Comparison of ENCODE assay signal across 9 mouse cellular contexts in genomic region chr15:77307767-77308495, GRCm38 (mm10). TPM values are rescaled to one million over a fixed set of nuclear protein-coding genes. Genes with fewer than 3 reads are reported as not detected.
DNase-seq lines count a peak whose midpoint lies in the region; ATAC-seq and TF ChIP-seq lines count a peak whose summit lies in the region.
"Had no signal": no experiment of that assay in that cellular context is flagged by ENCODE, and none has a peak within 500 bp of the region (broad histone marks: within the 10 kb centered on the region; RNA-seq: fewer than 3 reads in every experiment).

No protein-coding gene starts in this region.

- ATAC-seq in heart, embryonic 11.5 days (replicated peaks; ENCODE audit: insufficient number of reproducible peaks, low FRiP score, low TSS enrichment) = no peak
- ATAC-seq in limb, embryonic 13.5 days (ENCODE audit: low FRiP score, low read depth) = no peak
- no peak for ATAC-seq in erythroid progenitor cell, adult 5-6 weeks (replicated peaks; ENCODE audit: low FRiP score, poor library complexity, severe bottlenecking)

- dilution Hi-C loops in CH12.LX (cut with MboI; ENCODE audit: extremely low pct_ligation_motif_present, extremely low pct_unique_long_range_greater_than_20kb, low sequenced_read_pairs) = no loop called here

- peak overlapping the region; percentile 84 for H3K4me2 ChIP-seq in heart, embryonic 11.5 days
- peak overlapping the region; percentile 87; the same call in 1 of the 2 replicates for H3K4me2 ChIP-seq in CH12.LX (ENCODE audit: insufficient read depth, low read depth, poor library complexity, severe bottlenecking)
- peak overlapping the region; percentile 76; the same call in 1 of the 2 replicates for H3K4me2 ChIP-seq in limb, embryonic 13.5 days (replicated peaks)

- H3K9ac ChIP-seq in heart, embryonic 11.5 days (ENCODE audit: low read depth, low read length) = no peak overlapping the region
- peak overlapping the region; percentile 63; the same call in 1 of the 2 replicates for H3K9ac ChIP-seq in CH12.LX (ENCODE audit: insufficient read depth, low read depth)
- no peak overlapping the region for H3K9ac ChIP-seq in limb, embryonic 13.5 days

- TF ChIP-seq EP300 in CH12.LX (IDR thresholded peaks at IDR 0.05; ENCODE audit: low read length) = no peak

- no peak overlapping the region for H3K27ac ChIP-seq in heart, embryonic 11.5 days (ENCODE audit: low read depth, low read length)
- peak overlapping the region; percentile 94; the same call in 1 of the 2 replicates for H3K27ac ChIP-seq in layer of hippocampus, adult 2 months
- no peak overlapping the region for H3K27ac ChIP-seq in CH12.LX (ENCODE audit: insufficient read depth, low read depth)
- H3K27ac ChIP-seq in limb, embryonic 13.5 days = no peak overlapping the region

- no peak for DNase-seq in heart, postnatal 10 days
- DNase-seq in layer of hippocampus, adult 2 months (ENCODE audit: low spot score in 2 of 2) = no peak
- no peak for DNase-seq in layer of hippocampus, adult 18-20 months (ENCODE audit: low spot score in 2 of 2)
- DNase-seq in CH12.LX (ENCODE audit: extremely low read depth) = no peak
- no peak for DNase-seq in cerebellum, adult 8-10 months
- DNase-seq: lung, postnatal 10 days had no signal

- intact Hi-C loops in heart, postnatal 10 days (cut with DNase I) = no loop called here

- no peaks in the 10 kb centered on the region for H3K79me2 ChIP-seq in CH12.LX (replicated peaks; ENCODE audit: control insufficient read depth, extremely low read depth, insufficient read depth, poor library complexity, severe bottlenecking)

- TF ChIP-seq RAD21 in CH12.LX (IDR thresholded peaks at IDR 0.05; ENCODE audit: low read depth, low read length) = no peak

- in situ Hi-C loops in CH12.LX (cut with MboI; ENCODE audit: low pct_ligation_motif_present, low pct_unique_long_range_greater_than_20kb, low sequenced_read_pairs) = no loop called here

- no peak overlapping the region for H3K4me3 ChIP-seq in heart, embryonic 11.5 days (ENCODE audit: low read depth, low read length)
- no peak overlapping the region for H3K4me3 ChIP-seq in layer of hippocampus, adult 2 months
- H3K4me3 ChIP-seq in CH12.LX (replicated peaks in 1 of 3; ENCODE audit: low read depth in 2 of 3, low read length in 2 of 3, poor library complexity in 1 of 3) = no peak overlapping the region
- no peak overlapping the region for H3K4me3 ChIP-seq in limb, embryonic 13.5 days

- 67% methylated on average over 4 of the region's 4 CpGs for WGBS in heart, embryonic 11.5 days (ENCODE audit: insufficient replicate concordance)
- 77% methylated on average over 4 of the region's 4 CpGs for WGBS in limb, embryonic 13.5 days

- no peaks in the 10 kb centered on the region for H3K36me3 ChIP-seq in heart, embryonic 11.5 days (ENCODE audit: control insufficient read depth, insufficient read depth, low read length)
- H3K36me3 ChIP-seq in CH12.LX (replicated peaks in 1 of 2; ENCODE audit: control insufficient read depth in 1 of 2, insufficient read depth in 1 of 2, low read length in 1 of 2) = no peaks in the 10 kb centered on the region
- no peaks in the 10 kb centered on the region for H3K36me3 ChIP-seq in limb, embryonic 13.5 days

- no peaks in the 10 kb centered on the region for H3K9me3 ChIP-seq in heart, embryonic 11.5 days (replicated peaks; ENCODE audit: control insufficient read depth, low read length)
- no peaks in the 10 kb centered on the region for H3K9me3 ChIP-seq in CH12.LX (replicated peaks; ENCODE audit: low read length)
- H3K9me3 ChIP-seq in limb, embryonic 13.5 days = no peaks in the 10 kb centered on the region

- H3K4me1 ChIP-seq in heart, embryonic 11.5 days (ENCODE audit: control insufficient read depth, insufficient read depth, low read length) = peaks cover 24% of the 10 kb centered on the region
- H3K4me1 ChIP-seq in CH12.LX (ENCODE audit: control insufficient read depth in 1 of 2, insufficient read depth in 2 of 2) = peaks cover 0 to 4% of the 10 kb centered on the region in 2 experiments; a peak in 1 of 4 replicates
- peaks cover 28% of the 10 kb centered on the region for H3K4me1 ChIP-seq in limb, embryonic 13.5 days

- H3K27me3 ChIP-seq in heart, embryonic 11.5 days (ENCODE audit: control insufficient read depth, insufficient read depth, low read length) = no peaks in the 10 kb centered on the region
- H3K27me3 ChIP-seq in CH12.LX (replicated peaks) = peaks cover 89% of the 10 kb centered on the region
- H3K27me3 ChIP-seq in limb, embryonic 13.5 days = no peaks in the 10 kb centered on the region

- TF ChIP-seq CTCF in layer of hippocampus, adult 2 months (conservative IDR thresholded peaks at IDR 0.05) = no peak
- TF ChIP-seq CTCF in CH12.LX (conservative IDR thresholded peaks at IDR 0.05 in 1 of 2, IDR thresholded peaks at IDR 0.05 in 1 of 2; ENCODE audit: low read depth in 2 of 2, low read length in 2 of 2) = no peak

- no peak for TF ChIP-seq POLR2A in CH12.LX (IDR thresholded peaks at IDR 0.05; ENCODE audit: low read depth, low read length)

TF ChIP-seq in CH12.LX, 34 proteins besides CTCF, POLR2A, EP300 and RAD21:
- TF ChIP-seq PAX5 (IDR thresholded peaks at IDR 0.05; ENCODE audit: low read length) = no peak
- TF ChIP-seq NRF1 (IDR thresholded peaks at IDR 0.05; ENCODE audit: low read depth, low read length) = no peak
- no peak for TF ChIP-seq ELF1 (IDR thresholded peaks at IDR 0.05; ENCODE audit: low read depth, low read length)
- no peak for TF ChIP-seq MAX (IDR thresholded peaks at IDR 0.05; ENCODE audit: low read length)
- TF ChIP-seq MAZ (IDR thresholded peaks at IDR 0.05; ENCODE audit: low read depth, low read length) = no peak
- no peak for TF ChIP-seq MYC (IDR thresholded peaks at IDR 0.05; ENCODE audit: low read depth, low read length)
- TF ChIP-seq UBTF (IDR thresholded peaks at IDR 0.05; ENCODE audit: low read depth, low read length) = no peak
- TF ChIP-seq ZNF384 (IDR thresholded peaks at IDR 0.05; ENCODE audit: low read depth, low read length) = no peak
- no peak for TF ChIP-seq USF1 (IDR thresholded peaks at IDR 0.05; ENCODE audit: low read depth, low read length)
- no peak for TF ChIP-seq MAFK (IDR thresholded peaks at IDR 0.05; ENCODE audit: insufficient replicate concordance, low read length)
- no peak for TF ChIP-seq BHLHE40 (IDR thresholded peaks at IDR 0.05; ENCODE audit: low read depth, low read length)
- no peak for TF ChIP-seq ETS1 (conservative IDR thresholded peaks at IDR 0.05; ENCODE audit: low read depth, low read length)
- TF ChIP-seq CHD2 (IDR thresholded peaks at IDR 0.05; ENCODE audit: low read length) = no peak
- no peak for TF ChIP-seq ZMIZ1 (IDR thresholded peaks at IDR 0.05; ENCODE audit: low read depth, low read length)
- no peak for TF ChIP-seq CHD1 (IDR thresholded peaks at IDR 0.05; ENCODE audit: low read depth, low read length)
- no peak for TF ChIP-seq TBP (conservative IDR thresholded peaks at IDR 0.05; ENCODE audit: low read depth, low read length)
- no peak for TF ChIP-seq MEF2A (IDR thresholded peaks at IDR 0.05; ENCODE audit: borderline replicate concordance, low read depth, low read length)
TF ChIP-seq in CH12.LX: peak in this region for 0.

RNA-seq across cellular contexts. Expression of gene Rbfox2, which starts 1.1 kb away (rescaled TPM):
- 81.1 and 81.5 TPM in 2 replicates for polyA plus RNA-seq in heart, embryonic 11.5 days (2014; fragmentation: Nextera tagmentation; extraction: Ambion mirVana)
- total RNA-seq in heart, postnatal 10 days (2021) = 100 to 1,000 TPM; 134 to 153 TPM
- 100 to 1,000 TPM; 243 TPM for total RNA-seq in layer of hippocampus, adult 2 months (2021)
- total RNA-seq in layer of hippocampus, adult 18-20 months (2021) = 100 to 1,000 TPM; 238 to 245 TPM
- total RNA-seq in CH12.LX (2012; rRNA removed) (0.59 and 0.89 TPM in 2 replicates), CH12.LX (2014; rRNA removed) (not detected in 2 replicates)
- not detected in 2 replicates for polyA plus RNA-seq in CH12.LX (2012; ENCODE audit: insufficient read length, low read depth)
- 78.4 and 83.1 TPM in 2 replicates for polyA plus RNA-seq in limb, embryonic 13.5 days (2015; fragmentation: Nextera tagmentation; extraction: Ambion mirVana)
- total RNA-seq in erythroid progenitor cell, adult 5-6 weeks (2015; ENCODE audit: low replicate concordance) = not detected in 2 replicates
- not detected in 2 replicates for total RNA-seq in erythroid progenitor cell, adult 5-6 weeks (2017; ENCODE audit: low replicate concordance)

Comparison
In these comparisons a context has a peak if more than half of its experiments do, and no peak if none do; other contexts are left out.
1. RNA of gene Rbfox2, which starts 1.1 kb away (total RNA-seq): 238 to 245 TPM in layer of hippocampus, adult 18-20 months, 243 TPM in layer of hippocampus, adult 2 months and 134 to 153 TPM in heart, postnatal 10 days; 0.59 to 0.89 TPM in CH12.LX and not detected in erythroid progenitor cell, adult 5-6 weeks; every median in the first group is over 10 times any median in the second.
2. Peak in every context shown above with its lines, with median percentiles within 50 percentile points of each other: H3K4me2 ChIP-seq.